Mouse (Mus musculus) limb, embryonic 12.5 days (tissue): ENCODE measurements around the gene Stt3a. TPM values are rescaled to one million over a fixed set of nuclear protein-coding genes. Genes with fewer than 3 reads are reported as not detected.

Source experiments
- ATAC-seq: fragments of 200-750 bp; cut with Nextera tagmentation; 2 replicates; pipeline ENCODE4 v1.8.0; 2017; ENCODE audit warnings: low read depth, moderate TSS enrichment; ENCODE audit not compliant: insufficient number of reproducible peaks, insufficient read depth, low FRiP score, low TSS enrichment
- H3K27ac ChIP-seq: fragments of 300-500 bp; sonication (generic); 2 replicates; pipeline ENCODE4 v1.5.1; 2016; ENCODE audit warnings: mild to moderate bottlenecking, moderate library complexity
- H3K27me3 ChIP-seq: fragments of 300-500 bp; sonication (generic); 2 replicates; pipeline ENCODE4 v1.6.1; 2016; ENCODE audit warnings: mild to moderate bottlenecking, moderate library complexity
- H3K36me3 ChIP-seq: fragments of 300-500 bp; sonication (generic); 2 replicates; pipeline ENCODE4 v1.6.1; 2016; ENCODE audit warnings: mild to moderate bottlenecking, moderate library complexity
- H3K4me1 ChIP-seq: fragments of 300-500 bp; sonication (generic); replicated peaks from 2 replicates; pipeline ENCODE4 v1.6.1; 2016
- H3K4me2 ChIP-seq: fragments of 300-500 bp; sonication (generic); 2 replicates; pipeline ENCODE4 v1.6.1; 2016; ENCODE audit warnings: mild to moderate bottlenecking, moderate library complexity
- H3K4me3 ChIP-seq: fragments of 300-500 bp; sonication (generic); replicated peaks from 2 replicates; pipeline ENCODE4 v1.5.1; 2016; ENCODE audit warnings: mild to moderate bottlenecking
- H3K9ac ChIP-seq: fragments of 300-500 bp; sonication (generic); replicated peaks from 2 replicates; pipeline ENCODE4 v1.6.1; 2016; ENCODE audit warnings: mild to moderate bottlenecking, moderate library complexity
- H3K9me3 ChIP-seq: fragments of 300-500 bp; sonication (generic); 2 replicates; pipeline ENCODE4 v1.6.1; 2016; ENCODE audit warnings: mild to moderate bottlenecking, moderate library complexity
- WGBS: fragments of 180-500 bp; shearing (Covaris S2); methylation state at CpG from one replicate; pipeline ENCODE4 v1.1.7; 2016; 5-methylcytosine and 5-hydroxymethylcytosine counted together
- polyA plus RNA-seq: library from polyadenylated mRNA; unstranded; fragments of >200 nt; fragmentation: Nextera tagmentation; extraction: Ambion mirVana; gene quantifications from 2 replicates; pipeline ENCODE4 v1.2.1, GENCODE M21; 2016

Stt3a gene
- polyA plus RNA-seq: 243 and 250 TPM in 2 replicates

DNA sequence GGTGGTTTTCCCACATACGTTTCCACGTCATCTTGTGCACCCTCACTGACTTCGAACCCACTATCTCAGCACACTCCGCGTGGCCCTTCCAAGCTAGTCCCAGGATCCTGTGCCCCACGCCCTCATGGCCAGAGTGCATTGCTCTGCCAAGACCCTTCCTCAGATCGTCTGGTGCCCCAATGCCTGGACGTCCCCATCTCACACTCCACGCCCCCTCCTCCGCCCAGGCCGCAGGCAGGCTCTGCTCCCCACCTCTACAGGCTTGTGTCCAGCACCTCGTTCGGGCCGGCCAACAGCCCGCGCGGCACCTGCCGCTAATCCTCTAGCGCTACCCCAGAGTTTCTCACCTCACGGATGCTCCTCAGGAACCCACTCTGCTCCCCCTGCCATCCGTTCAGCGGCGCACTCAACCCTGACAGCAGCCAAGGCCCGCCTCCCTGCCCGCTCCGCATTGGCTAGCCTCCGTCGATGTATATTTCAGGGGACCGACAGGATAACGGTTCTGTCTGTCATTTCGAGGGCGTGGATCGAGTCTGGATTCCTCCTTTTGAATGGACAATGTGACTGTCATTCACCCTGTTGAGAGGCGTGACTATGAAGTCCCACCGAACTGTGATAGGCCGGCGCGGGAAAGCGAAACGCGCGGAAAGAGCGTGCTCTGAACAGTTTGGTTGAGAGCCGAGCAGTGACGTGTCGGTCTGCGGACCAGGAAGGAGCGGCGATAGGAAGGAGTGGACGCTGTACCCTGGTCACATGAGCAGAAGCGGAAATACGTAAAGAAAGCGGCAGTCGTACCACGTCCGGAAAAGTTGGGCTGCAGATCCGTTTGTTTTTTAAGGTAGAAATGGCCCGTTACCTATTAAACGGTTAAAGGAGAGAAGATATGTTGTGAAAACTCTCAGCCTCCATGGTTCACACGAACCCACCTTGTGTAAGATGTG lies at the start of gene Stt3a:
TSS of gene Stt3a (minus strand) at position 477 of the 941 bp plus-strand sequence.
- Histone ChIP-seq H3K36me3 (peaks cover 25% of the 10 kb centered on the region), H3K27me3 (no peaks in the 10 kb centered on the region), H3K9ac (peak within 1 kb of the TSS; percentile 85), H3K27ac (peak within 1 kb of the TSS; percentile 92), H3K9me3 (no peaks in the 10 kb centered on the region), H3K4me2 (peak within 1 kb of the TSS; percentile 84), H3K4me3 (peak within 1 kb of the TSS; percentile 93), H3K4me1 (peaks cover 13% of the 10 kb centered on the region; the same call in 1 of the 2 replicates)
- WGBS: under 1% methylated on average over 60 of the region's 60 CpGs
- peak; percentile 100 for ATAC-seq

DNA sequence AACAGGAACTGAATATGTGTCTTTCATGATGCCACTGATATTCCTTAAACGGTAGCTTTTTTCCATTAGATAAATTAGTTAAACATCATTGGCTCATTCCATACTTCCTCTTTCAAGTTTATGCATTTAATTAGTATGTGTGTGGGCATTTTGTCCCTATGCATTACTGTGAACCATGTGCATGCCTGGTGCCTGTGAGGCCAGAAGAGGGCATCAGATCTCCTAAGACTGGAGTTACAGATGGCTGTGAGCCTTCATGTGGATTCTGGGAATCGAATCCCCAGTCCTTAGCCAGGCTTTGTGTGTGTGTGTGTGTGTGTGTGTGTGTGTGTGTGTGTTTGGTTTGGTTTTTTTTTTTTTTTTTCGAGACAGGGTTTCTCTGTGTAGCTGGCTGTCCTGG lies 47.0 kb upstream of the Stt3a start:
- 77% methylated on average over 2 of the region's 3 CpGs for WGBS
- no peak overlapping the region for H3K4me3 ChIP-seq
- H3K27me3 ChIP-seq: no peaks in the 10 kb centered on the region
- ATAC-seq: no peak
- H3K27ac ChIP-seq: no peak overlapping the region
- H3K4me1 ChIP-seq: no peaks in the 10 kb centered on the region
- no peak overlapping the region for H3K9ac ChIP-seq
- H3K9me3 ChIP-seq: no peaks in the 10 kb centered on the region
- H3K4me2 ChIP-seq: no peak overlapping the region
- H3K36me3 ChIP-seq: no peaks in the 10 kb centered on the region

DNA sequence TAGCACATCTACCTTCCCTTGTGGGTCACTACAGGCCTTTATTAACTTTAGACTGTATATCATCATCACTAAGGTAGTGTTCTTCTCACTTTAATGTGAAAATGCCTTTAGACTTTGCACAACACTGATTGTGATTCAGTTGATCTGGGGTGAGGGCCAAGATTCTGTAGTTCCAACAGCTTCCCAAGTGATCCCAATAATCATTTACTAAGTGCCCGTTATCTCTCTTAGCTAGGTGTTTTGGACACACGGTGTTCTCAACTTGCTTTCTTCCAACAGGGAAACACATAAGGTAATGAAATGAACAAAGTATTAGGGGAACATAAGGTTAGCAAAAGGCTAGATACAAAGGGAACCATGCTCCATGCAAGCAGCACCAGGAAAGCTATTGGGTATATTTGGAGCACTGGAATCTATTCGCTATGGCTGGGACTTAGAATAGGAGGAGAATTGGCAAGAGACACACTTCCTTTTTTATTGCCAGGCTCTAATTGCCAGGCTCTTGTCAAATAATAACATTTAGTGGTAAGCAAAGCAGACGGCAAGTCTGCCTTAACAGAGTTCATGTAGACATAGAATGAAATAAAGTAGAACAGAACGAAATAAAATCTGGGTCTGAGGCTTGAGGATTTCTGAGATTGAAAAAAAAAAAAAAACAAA lies 40.8 kb upstream of the Stt3a start:
- H3K36me3 ChIP-seq: no peaks in the 10 kb centered on the region

DNA sequence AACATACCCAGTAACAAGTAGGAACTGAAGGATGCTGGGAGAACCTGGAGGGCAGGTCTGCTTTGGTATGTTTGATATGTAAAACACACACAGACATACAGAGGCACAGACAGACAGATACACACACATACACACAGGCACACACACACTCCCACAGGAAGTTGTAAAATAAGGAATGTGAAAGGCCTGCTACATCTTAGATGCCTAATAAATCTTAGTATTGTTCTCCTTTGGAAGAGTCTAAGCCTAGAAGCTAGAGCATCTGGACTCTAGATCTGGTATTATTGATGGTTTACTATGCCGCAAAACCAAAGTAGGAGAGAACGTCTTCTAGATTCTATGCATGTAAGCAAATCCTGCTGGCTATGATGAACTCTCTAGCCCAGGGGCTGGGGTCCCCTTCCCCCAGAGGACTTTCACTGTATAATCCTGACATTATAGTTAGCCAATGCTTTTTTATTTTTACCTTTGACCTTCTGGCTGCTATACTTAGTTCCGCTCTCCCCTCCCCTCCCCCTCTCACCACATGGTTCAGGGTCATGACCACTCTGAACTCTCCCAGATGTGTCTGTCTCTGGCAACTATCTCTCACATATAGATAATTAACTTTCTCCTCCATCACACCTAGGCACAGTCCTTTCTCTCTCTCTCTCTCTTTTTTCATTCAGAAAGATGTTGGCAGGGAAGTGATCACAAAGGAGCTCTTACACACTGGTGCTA lies 37.9 kb upstream of the Stt3a start:
- Histone ChIP-seq H3K4me2 (no peak overlapping the region), H3K9ac (no peak overlapping the region), H3K36me3 (no peaks in the 10 kb centered on the region), H3K4me3 (no peak overlapping the region), H3K9me3 (no peaks in the 10 kb centered on the region), H3K27ac (no peak overlapping the region), H3K4me1 (peaks cover 8% of the 10 kb centered on the region; the same call in 1 of the 2 replicates), H3K27me3 (no peaks in the 10 kb centered on the region)
- WGBS: 58% methylated on average over 3 of the region's 3 CpGs
- ATAC-seq: no peak

More for the DNA sequence above, 40.8 kb upstream of the Stt3a start:
- Histone ChIP-seq H3K9ac (no peak overlapping the region), H3K4me3 (no peak overlapping the region), H3K27me3 (no peaks in the 10 kb centered on the region), H3K9me3 (no peaks in the 10 kb centered on the region), H3K4me2 (no peak overlapping the region), H3K27ac (no peak overlapping the region), H3K4me1 (peaks cover 8% of the 10 kb centered on the region; the same call in 1 of the 2 replicates)
- no peak for ATAC-seq
- 75% methylated on average over 5 of the region's 5 CpGs for WGBS

DNA sequence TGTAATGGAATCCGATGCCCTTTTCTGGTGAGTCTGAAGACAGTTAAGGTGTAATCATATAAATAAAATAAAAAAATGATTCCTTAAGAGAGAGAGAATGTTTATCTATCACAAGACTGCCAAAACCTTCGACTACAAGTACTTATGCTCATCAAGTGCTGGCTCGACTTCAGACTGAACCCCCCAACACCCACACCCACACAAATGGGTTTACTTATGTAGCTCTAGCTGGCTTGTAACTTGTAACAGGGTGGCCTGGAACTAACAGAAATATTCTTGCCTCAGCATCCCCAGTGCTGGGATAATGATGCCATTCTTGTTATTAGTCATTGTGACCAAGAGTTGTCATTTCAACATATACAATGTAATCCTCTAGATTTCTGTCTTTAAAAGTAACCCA lies 36.4 kb upstream of the Stt3a start:
- Histone ChIP-seq H3K4me2 (no peak overlapping the region), H3K9ac (no peak overlapping the region), H3K27ac (no peak overlapping the region), H3K36me3 (no peaks in the 10 kb centered on the region), H3K4me3 (no peak overlapping the region), H3K4me1 (peaks cover 8% of the 10 kb centered on the region; the same call in 1 of the 2 replicates), H3K27me3 (no peaks in the 10 kb centered on the region), H3K9me3 (no peaks in the 10 kb centered on the region)
- 80% methylated on average over 3 of the region's 3 CpGs for WGBS
- ATAC-seq: no peak

DNA sequence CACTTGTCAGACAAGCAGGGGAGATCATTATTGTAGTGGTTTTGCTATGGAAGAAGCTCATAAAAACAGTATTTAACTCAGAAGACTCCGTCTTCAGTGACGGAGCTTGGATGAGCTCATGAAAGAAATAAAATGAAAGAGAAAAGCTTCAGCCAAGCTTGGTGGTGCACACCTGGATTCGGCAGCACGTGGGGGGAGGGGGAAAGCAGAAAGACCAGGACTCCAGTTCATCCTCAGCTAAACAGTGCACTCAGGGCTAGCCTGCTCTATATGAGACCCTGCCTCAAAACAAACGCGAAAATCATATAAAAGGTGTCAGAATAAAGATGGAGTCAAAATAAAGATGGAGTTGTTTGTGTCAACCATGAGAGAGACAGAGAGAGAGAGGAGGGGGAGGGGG lies 35.9 kb upstream of the Stt3a start:
- H3K9me3 ChIP-seq: no peaks in the 10 kb centered on the region
- H3K4me3 ChIP-seq: no peak overlapping the region
- no peaks in the 10 kb centered on the region for H3K36me3 ChIP-seq
- no peak overlapping the region for H3K27ac ChIP-seq
- no peak for ATAC-seq
- no peaks in the 10 kb centered on the region for H3K27me3 ChIP-seq
- 76% methylated on average over 6 of the region's 6 CpGs for WGBS
- no peak overlapping the region for H3K4me2 ChIP-seq
- H3K9ac ChIP-seq: no peak overlapping the region
- H3K4me1 ChIP-seq: peaks cover 8% of the 10 kb centered on the region; the same call in 1 of the 2 replicates

DNA sequence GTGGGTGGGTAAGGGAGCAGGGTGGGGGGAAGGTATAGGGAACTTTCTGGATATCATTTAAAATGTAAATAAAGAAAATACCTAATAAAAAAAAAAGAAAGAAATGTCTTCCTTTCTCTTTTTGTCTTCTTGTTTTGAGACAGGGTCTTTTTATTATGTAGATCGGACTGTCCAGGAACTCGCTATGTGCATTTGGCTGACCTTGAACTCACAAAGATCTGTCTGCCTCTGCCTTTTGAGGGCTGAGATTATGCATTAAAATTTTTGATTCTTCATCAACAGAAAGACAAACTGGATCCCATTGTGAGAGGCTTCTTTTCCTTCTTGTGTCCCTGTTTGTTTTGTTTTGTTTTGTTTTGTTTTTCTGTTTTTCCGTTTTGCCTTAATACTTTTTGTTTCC lies 35.5 kb upstream of the Stt3a start:
- Histone ChIP-seq H3K36me3 (no peaks in the 10 kb centered on the region), H3K9ac (no peak overlapping the region), H3K4me3 (no peak overlapping the region), H3K27ac (no peak overlapping the region), H3K9me3 (no peaks in the 10 kb centered on the region), H3K27me3 (no peaks in the 10 kb centered on the region), H3K4me2 (no peak overlapping the region), H3K4me1 (peaks cover 8% of the 10 kb centered on the region; the same call in 1 of the 2 replicates)
- no peak for ATAC-seq
- 87% methylated on average over 3 of the region's 3 CpGs for WGBS

DNA sequence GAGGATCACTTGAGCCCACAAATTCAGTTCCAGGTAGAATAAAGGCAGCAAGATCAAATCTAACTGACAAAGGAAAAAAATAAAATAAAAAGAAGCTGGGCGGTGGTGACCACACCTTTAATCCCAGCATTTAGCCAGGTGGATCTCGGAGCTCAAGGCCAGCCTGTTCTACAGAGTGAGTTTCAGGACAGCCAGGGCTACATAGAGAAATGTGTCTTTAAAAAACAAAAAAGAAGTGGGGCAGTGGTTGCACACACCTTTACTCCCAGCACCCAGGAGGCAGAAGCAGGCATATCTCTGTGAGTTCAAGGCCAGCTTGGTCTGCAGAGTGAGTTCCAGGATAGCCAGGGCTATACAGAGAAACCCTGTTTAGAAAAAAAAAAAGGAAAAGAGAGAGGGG lies 34.5 kb upstream of the Stt3a start:
- H3K4me2 ChIP-seq: no peak overlapping the region
- WGBS: 89% methylated on average over 2 of the region's 2 CpGs
- peaks cover 8% of the 10 kb centered on the region; the same call in 1 of the 2 replicates for H3K4me1 ChIP-seq
- no peaks in the 10 kb centered on the region for H3K36me3 ChIP-seq
- H3K27me3 ChIP-seq: no peaks in the 10 kb centered on the region
- no peaks in the 10 kb centered on the region for H3K9me3 ChIP-seq
- H3K9ac ChIP-seq: no peak overlapping the region
- H3K27ac ChIP-seq: no peak overlapping the region
- no peak overlapping the region for H3K4me3 ChIP-seq
- no peak for ATAC-seq

DNA sequence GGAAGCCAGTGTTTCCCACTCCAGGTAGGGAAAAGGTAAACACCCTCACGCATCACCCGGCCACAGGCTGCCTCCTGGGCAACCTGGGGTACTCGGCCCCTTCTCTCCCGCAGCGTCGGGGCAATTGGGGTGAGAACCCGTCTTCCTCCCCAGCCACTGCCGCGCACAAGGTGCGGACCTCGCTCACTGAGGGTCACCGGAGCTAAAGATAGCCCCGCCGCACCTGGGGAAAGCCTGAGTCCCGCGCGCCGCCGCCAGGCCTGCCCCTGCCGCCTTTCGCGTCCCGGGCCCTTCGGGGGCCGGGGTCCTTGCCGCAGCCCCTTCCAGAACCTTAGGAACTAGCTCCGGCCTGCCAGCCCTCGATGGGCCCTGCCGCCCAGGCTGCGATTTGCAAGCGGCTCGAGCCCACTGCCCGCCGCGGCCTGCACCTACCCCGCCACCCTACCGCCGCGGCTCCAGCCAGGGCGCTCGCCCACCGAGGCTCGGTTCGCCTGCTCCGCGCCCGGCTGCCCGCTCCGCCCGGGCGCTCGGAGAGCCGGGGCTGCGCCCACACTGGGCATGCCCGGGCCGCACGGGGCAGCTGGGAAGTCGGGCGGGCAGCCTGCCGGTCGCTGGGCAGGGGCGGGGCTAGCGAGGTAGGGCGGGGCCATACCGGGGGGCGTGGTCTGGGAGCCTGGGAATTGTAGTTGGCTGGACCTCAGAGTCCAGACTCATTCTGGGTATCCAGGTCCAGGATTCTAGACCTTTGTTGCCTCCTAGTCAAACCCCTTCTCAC lies 29.5 kb upstream of the Stt3a start, which contains the start of gene Ei24:
TSS of gene Ei24 (minus strand) at position 613 of the 775 bp plus-strand sequence.
- Histone ChIP-seq H3K4me1 (peaks cover 11% of the 10 kb centered on the region), H3K27me3 (no peaks in the 10 kb centered on the region), H3K36me3 (peaks cover 8% of the 10 kb centered on the region; the same call in 1 of the 2 replicates), H3K4me2 (peak within 1 kb of the TSS; percentile 79), H3K27ac (peak within 1 kb of the TSS; percentile 81), H3K9ac (peak within 1 kb of the TSS; percentile 97), H3K9me3 (no peaks in the 10 kb centered on the region), H3K4me3 (peak within 1 kb of the TSS; percentile 93)
- peak; percentile 96 for ATAC-seq
- under 1% methylated on average over 66 of the region's 66 CpGs for WGBS

DNA sequence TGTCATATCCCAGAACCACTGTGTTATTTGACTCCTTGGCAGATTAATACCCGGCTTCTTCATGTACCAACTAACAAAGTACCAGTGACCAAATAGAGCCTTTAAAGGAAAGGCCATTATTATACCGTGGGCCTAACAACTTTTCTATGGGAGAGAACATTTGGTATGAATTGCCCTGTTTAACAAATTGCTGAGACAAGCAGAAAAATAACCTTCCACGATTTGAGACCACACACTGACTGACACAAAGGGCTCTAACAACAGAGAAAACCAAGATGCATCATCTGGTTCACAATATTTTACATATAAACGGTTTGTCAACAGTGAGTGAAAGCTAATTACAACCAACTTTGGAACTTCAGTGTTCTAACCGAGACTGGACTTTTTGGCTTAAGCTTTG lies 28.7 kb upstream of the Stt3a start:
- Histone ChIP-seq H3K36me3 (peaks cover 14% of the 10 kb centered on the region), H3K4me3 (peak overlapping the region; percentile 93), H3K4me2 (peak overlapping the region; percentile 79), H3K27ac (0 out of 2 replicates have a peak overlapping the region, but pooled peaks have one; percentile 81), H3K4me1 (peaks cover 11% of the 10 kb centered on the region), H3K9me3 (no peaks in the 10 kb centered on the region), H3K27me3 (no peaks in the 10 kb centered on the region), H3K9ac (peak overlapping the region; percentile 97)
- no peak for ATAC-seq
- 16% methylated on average over 5 of the region's 5 CpGs for WGBS
